Mouse (Mus musculus): ENCODE results near the gene Zmynd12.

The Zmynd12 gene

GRCm38 (mm10) chr4:119422294-119422964 lies at the start of gene Zmynd12, which contains the start of gene Ppcs:
TSS of gene Zmynd12 (plus strand) at chr4:119422814.
TSS of gene Ppcs (minus strand) at chr4:119422420.
- DNase-seq (ENCODE audit: low read depth, low spot score): peak; percentile 97

- DNase-seq (ENCODE audit: low read depth, low spot score): no peak
Observed at GRCm38 (mm10) chr4:119381471-119382190, 41.0 kb upstream of the Zmynd12 start.

- no peak for DNase-seq (ENCODE audit: low read depth, low spot score)
Observed at GRCm38 (mm10) chr4:119389184-119389583, 33.4 kb upstream of the Zmynd12 start.

- peak; percentile 81 for DNase-seq (ENCODE audit: low read depth, low spot score)
Observed at GRCm38 (mm10) chr4:119390369-119390768, 32.2 kb upstream of the Zmynd12 start.

- no peak for DNase-seq (ENCODE audit: low read depth, low spot score)
Observed at GRCm38 (mm10) chr4:119398751-119399150, 23.9 kb upstream of the Zmynd12 start.

- DNase-seq (ENCODE audit: low read depth, low spot score): peak; percentile 65
Observed at GRCm38 (mm10) chr4:119400896-119401295, 21.7 kb upstream of the Zmynd12 start.

- DNase-seq (ENCODE audit: low read depth, low spot score): peak; percentile 76
Observed at GRCm38 (mm10) chr4:119403431-119403830, 19.2 kb upstream of the Zmynd12 start.

GRCm38 (mm10) chr4:119411877-119412650 lies 10.6 kb upstream of the Zmynd12 start:
- DNase-seq (ENCODE audit: low read depth, low spot score): peak; percentile 77

- DNase-seq (ENCODE audit: low read depth, low spot score): no peak
Observed at GRCm38 (mm10) chr4:119412791-119413190, 9.8 kb upstream of the Zmynd12 start.

- peak; percentile 96 for DNase-seq (ENCODE audit: low read depth, low spot score)
Observed at GRCm38 (mm10) chr4:119415072-119415753, 7.4 kb upstream of the Zmynd12 start, which contains the start of gene Ccdc30. TSS of gene Ccdc30 (minus strand) at chr4:119415521.

GRCm38 (mm10) chr4:119417270-119417669 lies 5.3 kb upstream of the Zmynd12 start:
- no peak for DNase-seq (ENCODE audit: low read depth, low spot score)

- no peak for DNase-seq (ENCODE audit: low read depth, low spot score)
Observed at GRCm38 (mm10) chr4:119417894-119418293, 4.7 kb upstream of the Zmynd12 start.

GRCm38 (mm10) chr4:119421191-119421590 lies 1.4 kb upstream of the Zmynd12 start:
- no peak for DNase-seq (ENCODE audit: low read depth, low spot score)

GRCm38 (mm10) chr4:119421921-119422293 lies 707 bp upstream of the Zmynd12 start:
- no peak for DNase-seq (ENCODE audit: low read depth, low spot score)

- DNase-seq (ENCODE audit: low read depth, low spot score): no peak
Observed at GRCm38 (mm10) chr4:119425077-119425476, 2.5 kb downstream of the Zmynd12 start.

- no peak for DNase-seq (ENCODE audit: low read depth, low spot score)
Observed at GRCm38 (mm10) chr4:119425601-119426000, 3.0 kb downstream of the Zmynd12 start.

GRCm38 (mm10) chr4:119427680-119428079 lies 5.1 kb downstream of the Zmynd12 start:
- no peak for DNase-seq (ENCODE audit: low read depth, low spot score)

- DNase-seq (ENCODE audit: low read depth, low spot score): peak; percentile 71
Observed at GRCm38 (mm10) chr4:119430678-119431077, 8.1 kb downstream of the Zmynd12 start.

GRCm38 (mm10) chr4:119437936-119438335 lies 15.3 kb downstream of the Zmynd12 start:
- no peak for DNase-seq (ENCODE audit: low read depth, low spot score)

GRCm38 (mm10) chr4:119441836-119442235 lies 19.2 kb downstream of the Zmynd12 start:
- peak; percentile 67 for DNase-seq (ENCODE audit: low read depth, low spot score)

- peak; percentile 77 for DNase-seq (ENCODE audit: low read depth, low spot score)
Observed at GRCm38 (mm10) chr4:119442539-119442938, 19.9 kb downstream of the Zmynd12 start.

- no peak for DNase-seq (ENCODE audit: low read depth, low spot score)
Observed at GRCm38 (mm10) chr4:119447261-119447660, 24.6 kb downstream of the Zmynd12 start.
